Mouse (Mus musculus) right cerebral cortex, adult 2 months (tissue): ENCODE results near the gene Chil4.

Experiments used
- DNase-seq, 2 experiments: peaks; one replicate each; pipeline ENCODE4 v3.0.0; 2021 to 2022; ENCODE audit warnings: low spot score in 2 of 2

Gene Chil4

GRCm38 (mm10) chr3:106167464-106167863, 51.8 kb downstream of the Chil4 start, which contains the start of gene Chil3:
Chil3 (minus strand) TSS chr3:106167564.
- DNase-seq, result no peak

DNA sequence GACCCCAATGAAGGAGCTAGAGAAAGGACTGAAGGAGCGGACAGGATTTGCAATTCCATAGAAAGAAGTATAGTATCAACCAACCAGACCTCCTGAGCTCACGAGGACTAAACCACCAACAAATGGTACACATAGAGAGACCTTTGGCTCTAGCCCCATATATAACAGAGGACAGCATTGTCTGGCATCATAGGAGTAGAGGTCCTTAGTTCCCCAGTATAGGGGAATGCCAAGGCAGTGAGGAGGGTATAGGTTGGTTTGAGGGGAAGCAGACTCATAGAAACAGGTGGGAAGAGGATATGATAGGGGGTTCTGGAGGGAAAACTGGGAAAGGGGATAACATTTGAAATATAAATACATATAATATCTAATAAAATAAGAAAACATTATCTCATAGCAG, 64.9 kb downstream of the Chil4 start:
- DNase-seq, result no peak
